ENCODE assay signal across 7 mouse cellular contexts in genomic region chr3:40893816-40894258, GRCm38 (mm10). TPM values are rescaled to one million over a fixed set of nuclear protein-coding genes. Genes with fewer than 3 reads are reported as not detected.
DNase-seq lines count a peak whose midpoint lies in the region; ATAC-seq and TF ChIP-seq lines count a peak whose summit lies in the region.
"Not testable (repeated sequence)": the region's sequence is repeated elsewhere in the genome, so short reads cannot be mapped to it uniquely, and the experiment has no call there.

No protein-coding gene starts in this region.

- ATAC-seq in intestine, postnatal 0 days = peak; percentile 99
- ATAC-seq in midbrain, embryonic 12.5 days (ENCODE audit: low FRiP score, low read depth) = peak; percentile 99

- peak overlapping the region; percentile 70 for H3K27ac ChIP-seq in intestine, postnatal 0 days (ENCODE audit: low read depth, low read length)
- H3K27ac ChIP-seq in midbrain, embryonic 12.5 days (replicated peaks) = peak overlapping the region; percentile 61
- peak overlapping the region; percentile 93 for H3K27ac ChIP-seq in small intestine, adult 2 months (ENCODE audit: insufficient read depth, low read depth, low read length)

- H3K27me3 ChIP-seq in intestine, postnatal 0 days (replicated peaks; ENCODE audit: control insufficient read depth, insufficient read depth, low read length); midbrain, embryonic 12.5 days; small intestine, adult 2 months (ENCODE audit: control insufficient read depth, insufficient read depth, low read length): not testable (repeated sequence)

- TF ChIP-seq CTCF in intestine, postnatal 0 days (IDR thresholded peaks at IDR 0.05; ENCODE audit: low read depth) = peak; percentile 80
- peak; percentile 55; the same call in 1 of the 2 replicates for TF ChIP-seq CTCF in small intestine, adult 2 months (IDR thresholded peaks at IDR 0.05; ENCODE audit: extremely low read depth, insufficient read length, insufficient replicate concordance, low read depth, low read length)

- not testable (repeated sequence) for H3K36me3 ChIP-seq in intestine, postnatal 0 days (ENCODE audit: control insufficient read depth, insufficient read depth); midbrain, embryonic 12.5 days; small intestine, adult 2 months (ENCODE audit: control insufficient read depth, insufficient read depth, low read length)

- under 1% methylated on average over 37 of the region's 38 CpGs for WGBS in intestine, postnatal 0 days
- WGBS in midbrain, embryonic 12.5 days = 0% methylated on average over 38 of the region's 38 CpGs
- under 1% methylated on average over 38 of the region's 38 CpGs for WGBS in small intestine, adult 2 months

- H3K4me2 ChIP-seq in intestine, postnatal 0 days (replicated peaks; ENCODE audit: low read depth) = peak overlapping the region; percentile 64
- H3K4me2 ChIP-seq in midbrain, embryonic 12.5 days (replicated peaks) = peak overlapping the region; percentile 73

- not testable (repeated sequence) for H3K4me1 ChIP-seq in intestine, postnatal 0 days (replicated peaks; ENCODE audit: control insufficient read depth, insufficient read depth, low read length); midbrain, embryonic 12.5 days; small intestine, adult 2 months (ENCODE audit: control insufficient read depth, insufficient read depth, insufficient read length, low read length)

- peak overlapping the region; percentile 51 for H3K9ac ChIP-seq in intestine, postnatal 0 days (ENCODE audit: low read depth, low read length)
- H3K9ac ChIP-seq in midbrain, embryonic 12.5 days (replicated peaks) = peak overlapping the region; percentile 59

- H3K4me3 ChIP-seq in intestine, postnatal 0 days (ENCODE audit: low read depth, low read length) = peak overlapping the region; percentile 55
- H3K4me3 ChIP-seq in midbrain, embryonic 12.5 days = peak overlapping the region; percentile 48
- peak overlapping the region; percentile 74 for H3K4me3 ChIP-seq in small intestine, adult 2 months (ENCODE audit: low read depth, low read length)

- intact Hi-C loops in left cerebral cortex, postnatal 4 days (cut with DNase I) = not testable (repeated sequence)

- peak; percentile 36; the same call in 1 of the 2 replicates for TF ChIP-seq POLR2A in small intestine, adult 2 months (IDR thresholded peaks at IDR 0.05; ENCODE audit: low read depth, low read length)

- DNase-seq in adrenal gland, adult 8-10 months = peak; percentile 99
- DNase-seq in embryo, embryonic 9.5 days (ENCODE audit: extremely low spot score) = peak; percentile 98
- DNase-seq in gonadal fat pad, adult 2 months (ENCODE audit: low read depth) = peak; percentile 63
- DNase-seq in left cerebral cortex, postnatal 4 days = peak; percentile 99

- not testable (repeated sequence) for H3K9me3 ChIP-seq in intestine, postnatal 0 days (ENCODE audit: control insufficient read depth); midbrain, embryonic 12.5 days

RNA-seq across cellular contexts. Expression of gene 1700034I23Rik, which starts 8.5 kb away (rescaled TPM):
- under 1 TPM in 2 of 4 experiments, not detected in 2; 0.19 to 0.34 TPM for total RNA-seq in adrenal gland, adult 8-10 months (2022)
- polyA plus RNA-seq in gonadal fat pad, adult 2 months (2012; rRNA removed) = 0.72 and 0.77 TPM in 2 replicates
- polyA plus RNA-seq in intestine, postnatal 0 days (2015; fragmentation: Nextera tagmentation; extraction: Ambion mirVana) = 0.18 TPM in 2 replicates
- total RNA-seq in left cerebral cortex, postnatal 4 days (2021) = under 1 TPM; 0.24 to 0.52 TPM
- 0.25 and 0.41 TPM in 2 replicates for polyA plus RNA-seq in midbrain, embryonic 12.5 days (2016; fragmentation: Nextera tagmentation; extraction: Ambion mirVana)
- not detected in 2 replicates for polyA plus RNA-seq in small intestine, adult 2 months (2012; rRNA removed)

RNA-seq across cellular contexts. Expression of gene Abhd18, which starts 47.1 kb away (rescaled TPM):
- total RNA-seq in adrenal gland, adult 8-10 months (2022) = 1 to 10 TPM; 4.4 to 8.6 (median 6.9) TPM
- 3.5 and 3.8 TPM in 2 replicates for polyA plus RNA-seq in gonadal fat pad, adult 2 months (2012; rRNA removed)
- polyA plus RNA-seq in intestine, postnatal 0 days (2015; fragmentation: Nextera tagmentation; extraction: Ambion mirVana) = 10.3 and 11.9 TPM in 2 replicates
- total RNA-seq in left cerebral cortex, postnatal 4 days (2021) = 10 to 100 TPM; 12.2 to 14.4 TPM
- polyA plus RNA-seq in midbrain, embryonic 12.5 days (2016; fragmentation: Nextera tagmentation; extraction: Ambion mirVana) = 13.8 TPM in 2 replicates
- polyA plus RNA-seq in small intestine, adult 2 months (2012; rRNA removed) = 0.76 and 2.6 TPM in 2 replicates

RNA-seq across cellular contexts. Expression of gene Mfsd8, which starts 47.2 kb away (rescaled TPM):
- total RNA-seq in adrenal gland, adult 8-10 months (2022) = 10 to 100 TPM; 18.8 to 28.4 (median 20.2) TPM
- 5.1 and 11.4 TPM in 2 replicates for polyA plus RNA-seq in gonadal fat pad, adult 2 months (2012; rRNA removed)
- 7.8 and 9.1 TPM in 2 replicates for polyA plus RNA-seq in intestine, postnatal 0 days (2015; fragmentation: Nextera tagmentation; extraction: Ambion mirVana)
- total RNA-seq in left cerebral cortex, postnatal 4 days (2021) = 10 to 100 TPM; 20.5 to 24.3 TPM
- 9.7 and 10.8 TPM in 2 replicates for polyA plus RNA-seq in midbrain, embryonic 12.5 days (2016; fragmentation: Nextera tagmentation; extraction: Ambion mirVana)
- polyA plus RNA-seq in small intestine, adult 2 months (2012; rRNA removed) = 0.56 and 2.1 TPM in 2 replicates

RNA-seq across cellular contexts. Expression of gene Larp1b, which starts 55.8 kb away (rescaled TPM):
- 10 to 100 TPM; 22.3 to 33.3 (median 26.7) TPM for total RNA-seq in adrenal gland, adult 8-10 months (2022)
- 11.7 and 12.3 TPM in 2 replicates for polyA plus RNA-seq in gonadal fat pad, adult 2 months (2012; rRNA removed)
- polyA plus RNA-seq in intestine, postnatal 0 days (2015; fragmentation: Nextera tagmentation; extraction: Ambion mirVana) = 24.9 and 33.0 TPM in 2 replicates
- total RNA-seq in left cerebral cortex, postnatal 4 days (2021) = 10 to 100 TPM; 20.1 to 22.0 TPM
- 2.2 and 4.3 TPM in 2 replicates for polyA plus RNA-seq in midbrain, embryonic 12.5 days (2016; fragmentation: Nextera tagmentation; extraction: Ambion mirVana)
- polyA plus RNA-seq in small intestine, adult 2 months (2012; rRNA removed) = 12.0 and 46.5 TPM in 2 replicates

Comparison
In these comparisons a context has a peak if more than half of its experiments do, and no peak if none do; other contexts are left out.
1. Peak in every context shown above with its lines: DNase-seq, ATAC-seq, H3K4me3 ChIP-seq and H3K27ac ChIP-seq.